Mouse (Mus musculus): ENCODE results near the gene Cnksr3. TPM values are rescaled to one million over a fixed set of nuclear protein-coding genes. Genes with fewer than 3 reads are reported as not detected.

Gene Cnksr3
- polyA plus RNA-seq, 1 experiment = 5.3 TPM

GRCm38 (mm10) chr10:7182555-7183170, 29.4 kb downstream of the Cnksr3 start:
- no peak overlapping the region for H3K4me3 ChIP-seq (ENCODE audit: control insufficient read depth, low read depth, low read length)
- H3K27me3 ChIP-seq (ENCODE audit: control insufficient read depth, insufficient read depth, low read length) = no peaks in the 10 kb centered on the region
- H3K27ac ChIP-seq (ENCODE audit: control insufficient read depth, insufficient read depth, low read depth, low read length) = no peak overlapping the region
- peaks cover 4% of the 10 kb centered on the region; the same call in 1 of the 2 replicates for H3K4me1 ChIP-seq (ENCODE audit: control insufficient read depth, insufficient read depth, low read length)
- TF ChIP-seq POLR2A (IDR thresholded peaks at IDR 0.05; ENCODE audit: control insufficient read depth, low read depth, low read length) (no peak), CTCF (IDR thresholded peaks at IDR 0.05; ENCODE audit: control insufficient read depth, insufficient read depth, insufficient replicate concordance, low read depth, low read length) (no peak)
- H3K36me3 ChIP-seq (ENCODE audit: control insufficient read depth, insufficient read depth, low read length) = no peaks in the 10 kb centered on the region

- no peaks in the 10 kb centered on the region for H3K27me3 ChIP-seq (ENCODE audit: control insufficient read depth, insufficient read depth, low read length)
- no peak overlapping the region for H3K4me3 ChIP-seq (ENCODE audit: control insufficient read depth, low read depth, low read length)
- no peaks in the 10 kb centered on the region for H3K36me3 ChIP-seq (ENCODE audit: control insufficient read depth, insufficient read depth, low read length)
- H3K27ac ChIP-seq (ENCODE audit: control insufficient read depth, insufficient read depth, low read depth, low read length) = no peak overlapping the region
- peaks cover 4% of the 10 kb centered on the region; the same call in 1 of the 2 replicates for H3K4me1 ChIP-seq (ENCODE audit: control insufficient read depth, insufficient read depth, low read length)
- TF ChIP-seq POLR2A (IDR thresholded peaks at IDR 0.05; ENCODE audit: control insufficient read depth, low read depth, low read length) (no peak), CTCF (IDR thresholded peaks at IDR 0.05; ENCODE audit: control insufficient read depth, insufficient read depth, insufficient replicate concordance, low read depth, low read length) (no peak)
Measured at GRCm38 (mm10) chr10:7180296-7180695, 31.7 kb downstream of the Cnksr3 start.

- H3K27me3 ChIP-seq (ENCODE audit: control insufficient read depth, insufficient read depth, low read length) = no peaks in the 10 kb centered on the region
- H3K4me3 ChIP-seq (ENCODE audit: control insufficient read depth, low read depth, low read length) = no peak overlapping the region
- no peaks in the 10 kb centered on the region for H3K36me3 ChIP-seq (ENCODE audit: control insufficient read depth, insufficient read depth, low read length)
- H3K27ac ChIP-seq (ENCODE audit: control insufficient read depth, insufficient read depth, low read depth, low read length) = no peak overlapping the region
- peaks cover 4% of the 10 kb centered on the region; the same call in 1 of the 2 replicates for H3K4me1 ChIP-seq (ENCODE audit: control insufficient read depth, insufficient read depth, low read length)
- no peak for TF ChIP-seq CTCF (IDR thresholded peaks at IDR 0.05; ENCODE audit: control insufficient read depth, insufficient read depth, insufficient replicate concordance, low read depth, low read length)
- no peak for TF ChIP-seq POLR2A (IDR thresholded peaks at IDR 0.05; ENCODE audit: control insufficient read depth, low read depth, low read length)
Measured at GRCm38 (mm10) chr10:7178571-7178970, 33.5 kb downstream of the Cnksr3 start.

- TF ChIP-seq CTCF (IDR thresholded peaks at IDR 0.05; ENCODE audit: control insufficient read depth, insufficient read depth, insufficient replicate concordance, low read depth, low read length) (no peak), POLR2A (IDR thresholded peaks at IDR 0.05; ENCODE audit: control insufficient read depth, low read depth, low read length) (no peak)
- Histone ChIP-seq H3K4me1 (ENCODE audit: control insufficient read depth, insufficient read depth, low read length) (no peaks in the 10 kb centered on the region; the same call in 1 of the 2 replicates), H3K27ac (ENCODE audit: control insufficient read depth, insufficient read depth, low read depth, low read length) (no peak overlapping the region), H3K36me3 (ENCODE audit: control insufficient read depth, insufficient read depth, low read length) (no peaks in the 10 kb centered on the region), H3K27me3 (ENCODE audit: control insufficient read depth, insufficient read depth, low read length) (no peaks in the 10 kb centered on the region), H3K4me3 (ENCODE audit: control insufficient read depth, low read depth, low read length) (no peak overlapping the region)
Measured at GRCm38 (mm10) chr10:7176205-7176910, 35.7 kb downstream of the Cnksr3 start.

- Histone ChIP-seq H3K4me3 (ENCODE audit: control insufficient read depth, low read depth, low read length) (no peak overlapping the region), H3K27me3 (ENCODE audit: control insufficient read depth, insufficient read depth, low read length) (no peaks in the 10 kb centered on the region), H3K36me3 (ENCODE audit: control insufficient read depth, insufficient read depth, low read length) (no peaks in the 10 kb centered on the region), H3K27ac (ENCODE audit: control insufficient read depth, insufficient read depth, low read depth, low read length) (no peak overlapping the region), H3K4me1 (ENCODE audit: control insufficient read depth, insufficient read depth, low read length) (no peaks in the 10 kb centered on the region; the same call in 1 of the 2 replicates)
- no peak for TF ChIP-seq POLR2A (IDR thresholded peaks at IDR 0.05; ENCODE audit: control insufficient read depth, low read depth, low read length)
- no peak for TF ChIP-seq CTCF (IDR thresholded peaks at IDR 0.05; ENCODE audit: control insufficient read depth, insufficient read depth, insufficient replicate concordance, low read depth, low read length)
Measured at GRCm38 (mm10) chr10:7174480-7174879, 37.6 kb downstream of the Cnksr3 start.

- H3K4me3 ChIP-seq (ENCODE audit: control insufficient read depth, low read depth, low read length) = no peak overlapping the region
- H3K27me3 ChIP-seq (ENCODE audit: control insufficient read depth, insufficient read depth, low read length) = no peaks in the 10 kb centered on the region
- H3K4me1 ChIP-seq (ENCODE audit: control insufficient read depth, insufficient read depth, low read length) = no peaks in the 10 kb centered on the region; the same call in 1 of the 2 replicates
- TF ChIP-seq CTCF (IDR thresholded peaks at IDR 0.05; ENCODE audit: control insufficient read depth, insufficient read depth, insufficient replicate concordance, low read depth, low read length) (no peak), POLR2A (IDR thresholded peaks at IDR 0.05; ENCODE audit: control insufficient read depth, low read depth, low read length) (no peak)
- H3K27ac ChIP-seq (ENCODE audit: control insufficient read depth, insufficient read depth, low read depth, low read length) = no peak overlapping the region
- H3K36me3 ChIP-seq (ENCODE audit: control insufficient read depth, insufficient read depth, low read length) = no peaks in the 10 kb centered on the region
Measured at GRCm38 (mm10) chr10:7173098-7173497, 38.9 kb downstream of the Cnksr3 start.

- H3K36me3 ChIP-seq (ENCODE audit: control insufficient read depth, insufficient read depth, low read length) = no peaks in the 10 kb centered on the region
- TF ChIP-seq POLR2A (IDR thresholded peaks at IDR 0.05; ENCODE audit: control insufficient read depth, low read depth, low read length) = no peak
- H3K27me3 ChIP-seq (ENCODE audit: control insufficient read depth, insufficient read depth, low read length) = no peaks in the 10 kb centered on the region
- no peak overlapping the region for H3K4me3 ChIP-seq (ENCODE audit: control insufficient read depth, low read depth, low read length)
- no peak overlapping the region for H3K27ac ChIP-seq (ENCODE audit: control insufficient read depth, insufficient read depth, low read depth, low read length)
- H3K4me1 ChIP-seq (ENCODE audit: control insufficient read depth, insufficient read depth, low read length) = no peaks in the 10 kb centered on the region; the same call in 1 of the 2 replicates
Measured at GRCm38 (mm10) chr10:7170434-7170833, 41.6 kb downstream of the Cnksr3 start.
